Mouse (Mus musculus) ES-CJ7 (cell line): Measurements from ENCODE around the gene Timm10.
A peak's percentile ranks its signal among the peaks of the same experiment; 100 is the strongest.

ENCODE experiments used
- DNase-seq: peaks from one replicate; pipeline ENCODE4 v3.0.0; 2011; ENCODE audit warnings: low read depth, low spot score

The Timm10 gene

GRCm38 (mm10) chr2:84859991-84860780 lies 33.4 kb downstream of the Timm10 start:
- no peak for DNase-seq

GRCm38 (mm10) chr2:84861430-84861829 lies 34.6 kb downstream of the Timm10 start:
- DNase-seq, result no peak

- DNase-seq, result no peak
Observed at GRCm38 (mm10) chr2:84862231-84862630, 35.4 kb downstream of the Timm10 start.

- peak; percentile 67 for DNase-seq
Observed at GRCm38 (mm10) chr2:84865616-84866571, 39.1 kb downstream of the Timm10 start.

GRCm38 (mm10) chr2:84868521-84868943 lies 41.7 kb downstream of the Timm10 start:
- DNase-seq, result peak; percentile 86

- no peak for DNase-seq
Observed at GRCm38 (mm10) chr2:84868977-84869376, 42.2 kb downstream of the Timm10 start.

- peak; percentile 68 for DNase-seq
Observed at GRCm38 (mm10) chr2:84870623-84871160, 43.9 kb downstream of the Timm10 start.

- no peak for DNase-seq
Observed at GRCm38 (mm10) chr2:84872105-84872716, 45.4 kb downstream of the Timm10 start.

GRCm38 (mm10) chr2:84875842-84876241 lies 49.0 kb downstream of the Timm10 start:
- peak; percentile 45 for DNase-seq
